Mouse (Mus musculus): Measurements from ENCODE around the gene Ddi2.
A peak's percentile ranks its signal among the peaks of the same experiment; 100 is the strongest.

Gene Ddi2

DNA sequence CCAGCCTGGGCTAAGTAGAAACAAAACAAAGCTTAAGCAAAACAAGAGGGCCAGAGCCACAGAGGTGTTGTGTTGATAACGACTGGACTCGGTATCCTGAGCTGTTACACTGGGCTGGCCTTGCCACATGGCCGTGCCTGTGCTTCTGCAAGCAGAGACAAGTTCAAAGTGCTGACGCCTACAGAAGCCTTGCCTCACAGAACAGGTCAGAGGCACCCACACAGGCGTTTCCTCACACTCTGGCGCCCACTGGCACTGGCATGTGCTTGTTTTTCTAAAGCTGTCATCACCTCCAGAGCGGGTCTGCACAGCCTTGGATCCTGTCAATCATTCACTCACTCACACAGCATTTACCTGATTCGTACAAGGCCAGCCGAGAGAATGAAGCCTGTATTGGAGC is 18.6 kb upstream of the Ddi2 start:
- DNase-seq (ENCODE audit: low read depth, low spot score): no peak

DNA sequence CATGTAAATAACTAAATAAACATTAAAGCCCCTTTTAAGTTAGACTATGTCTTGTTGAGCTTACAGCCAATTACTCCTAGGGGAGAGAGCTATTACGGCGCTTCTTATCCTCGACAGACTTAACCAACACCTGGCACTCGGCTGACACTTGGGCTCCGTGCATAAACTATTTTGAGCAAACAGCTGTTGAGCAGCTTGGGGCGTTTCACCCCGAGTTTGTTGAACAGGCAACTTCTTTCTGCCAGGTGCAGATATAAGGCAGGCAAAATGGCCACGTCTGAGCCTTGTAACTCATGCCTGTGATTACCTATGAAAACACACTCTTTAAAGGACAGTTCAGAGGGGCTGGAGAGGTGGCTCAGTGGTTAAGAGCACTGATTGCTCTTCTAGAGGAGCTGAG is 14.8 kb upstream of the Ddi2 start:
- no peak for DNase-seq (ENCODE audit: low read depth, low spot score)

DNA sequence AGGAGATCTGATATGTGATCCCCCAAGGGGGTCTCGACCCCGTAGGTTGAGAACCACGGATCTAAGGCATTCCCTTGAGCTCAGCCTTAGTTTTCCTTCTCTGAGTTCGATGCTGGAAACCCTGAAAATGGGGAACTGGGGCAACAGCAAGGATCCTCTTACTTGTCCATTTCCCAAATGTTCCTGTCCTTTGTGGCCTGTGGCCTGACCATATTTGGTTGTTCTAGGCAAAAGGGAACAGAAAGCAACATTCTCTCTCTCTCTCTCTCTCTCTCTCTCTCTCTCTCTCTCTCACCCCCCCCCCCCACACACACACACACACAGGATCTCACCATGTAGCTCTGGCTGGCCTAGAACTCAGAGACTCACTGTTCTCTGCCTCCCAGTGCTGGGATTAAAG is 13.6 kb upstream of the Ddi2 start:
- DNase-seq (ENCODE audit: low read depth, low spot score): no peak

DNA sequence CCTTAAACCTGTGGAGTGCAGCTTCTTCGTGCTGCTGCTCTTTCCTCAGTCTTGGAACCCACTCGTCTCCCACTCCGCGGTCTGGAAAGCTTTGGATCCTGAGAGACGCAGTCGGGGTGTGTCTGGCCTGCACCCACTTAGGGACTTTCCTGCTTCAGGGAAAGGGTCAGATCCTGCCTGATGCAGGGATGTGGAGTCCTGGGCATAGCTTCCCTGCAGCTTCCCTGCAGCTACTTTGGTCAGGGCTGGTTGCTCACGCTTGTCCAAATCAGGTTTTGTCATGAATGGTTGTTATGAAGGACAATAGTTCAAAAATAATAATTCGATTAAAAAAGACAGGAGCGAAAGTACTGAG is 12.0 kb upstream of the Ddi2 start:
- no peak for DNase-seq (ENCODE audit: low read depth, low spot score)

GRCm38 (mm10) chr4:141734446-141735205 is 11.4 kb upstream of the Ddi2 start:
- peak; percentile 97 for DNase-seq (ENCODE audit: low read depth, low spot score)

DNA sequence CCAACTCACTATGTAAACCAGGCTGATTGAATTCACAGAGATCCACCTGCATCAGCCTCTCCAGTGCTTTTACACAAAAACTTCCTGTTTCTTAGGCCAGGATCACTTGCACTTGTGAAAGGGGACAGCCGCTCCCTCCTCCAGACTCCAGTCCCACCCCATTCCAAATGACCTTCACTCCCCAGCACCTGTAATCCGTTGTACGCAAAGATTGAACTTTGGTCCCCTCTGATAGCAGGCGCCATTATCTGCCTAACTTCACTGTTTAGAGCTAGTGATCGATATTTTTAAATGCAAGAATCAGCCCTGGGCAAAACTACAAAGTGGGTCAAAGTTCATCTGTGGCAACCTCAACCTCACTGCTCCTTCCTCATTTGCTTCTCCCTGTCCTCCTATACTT is 8.5 kb upstream of the Ddi2 start:
- DNase-seq (ENCODE audit: low read depth, low spot score): no peak

- no peak for DNase-seq (ENCODE audit: low read depth, low spot score)
Measured at GRCm38 (mm10) chr4:141730401-141730800, 7.2 kb upstream of the Ddi2 start.

- no peak for DNase-seq (ENCODE audit: low read depth, low spot score)
Measured at GRCm38 (mm10) chr4:141729266-141729665, 6.0 kb upstream of the Ddi2 start.

GRCm38 (mm10) chr4:141725738-141726137 is 2.5 kb upstream of the Ddi2 start:
- DNase-seq (ENCODE audit: low read depth, low spot score): no peak

DNA sequence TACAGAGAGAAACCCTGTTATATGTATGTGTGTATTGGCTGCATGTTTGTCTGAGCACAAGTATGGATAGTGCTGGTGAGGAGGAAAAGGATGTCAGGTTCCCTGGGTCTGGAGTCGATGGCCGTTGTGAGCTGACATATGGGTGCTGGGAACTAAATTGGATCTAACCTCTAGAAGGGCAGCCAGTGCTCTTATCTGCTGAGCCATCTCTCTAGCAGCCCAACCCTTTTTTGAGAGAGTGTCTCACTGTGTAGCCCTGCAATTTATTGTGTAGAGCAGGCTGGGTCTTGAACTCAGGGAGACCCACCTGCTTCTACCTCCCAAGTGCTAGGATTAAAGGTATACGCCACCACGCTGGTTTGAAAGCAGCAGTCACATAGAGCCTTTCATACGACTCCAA is 2.1 kb upstream of the Ddi2 start:
- DNase-seq (ENCODE audit: low read depth, low spot score): no peak

DNA sequence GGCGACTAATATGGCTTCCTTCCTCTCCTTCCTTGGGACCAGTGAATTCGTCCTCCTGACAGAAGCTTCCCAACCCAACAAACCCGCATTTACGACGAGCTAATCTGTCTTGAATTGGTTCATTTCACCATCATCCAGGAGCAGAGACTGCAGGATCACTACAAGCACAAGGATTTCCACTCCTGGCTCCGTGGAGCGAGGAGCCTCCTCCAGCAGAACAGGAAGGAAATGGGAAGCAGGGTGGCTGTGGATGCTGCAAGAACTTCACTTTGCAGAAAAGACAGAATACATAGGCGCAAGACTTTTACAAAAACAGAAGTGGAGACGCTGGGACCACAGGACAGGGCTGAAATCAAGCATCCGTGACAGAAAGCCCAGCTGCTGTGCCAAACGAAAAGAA is 1.4 kb upstream of the Ddi2 start:
- DNase-seq (ENCODE audit: low read depth, low spot score): no peak

- DNase-seq (ENCODE audit: low read depth, low spot score): no peak
Measured at GRCm38 (mm10) chr4:141723673-141724068, 452 bp upstream of the Ddi2 start.

DNA sequence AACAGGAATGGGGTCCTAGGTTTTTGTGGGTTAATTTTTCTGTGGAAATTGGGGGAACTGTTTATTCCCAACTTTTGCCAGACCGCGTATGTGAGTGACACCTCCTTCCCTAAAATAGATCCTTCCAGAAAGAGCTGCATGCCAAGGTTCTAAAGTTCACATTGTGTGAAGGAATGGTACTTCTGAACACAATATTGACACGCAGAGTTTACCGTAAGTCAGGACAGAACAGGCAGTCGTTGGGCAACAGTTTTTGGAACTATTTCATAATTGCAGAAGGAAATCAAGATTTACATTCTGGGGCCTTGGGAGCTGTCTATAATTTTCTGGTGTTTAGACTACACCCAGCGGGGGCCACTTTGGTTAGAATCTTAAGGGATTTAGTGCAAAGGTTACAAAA is 1.3 kb downstream of the Ddi2 start:
- no peak for DNase-seq (ENCODE audit: low read depth, low spot score)

- peak; percentile 54 for DNase-seq (ENCODE audit: low read depth, low spot score)
Measured at GRCm38 (mm10) chr4:141720761-141721523, 2.3 kb downstream of the Ddi2 start.

GRCm38 (mm10) chr4:141719304-141719703 is 3.9 kb downstream of the Ddi2 start:
- no peak for DNase-seq (ENCODE audit: low read depth, low spot score)

- no peak for DNase-seq (ENCODE audit: low read depth, low spot score)
Measured at GRCm38 (mm10) chr4:141717633-141718032, 5.6 kb downstream of the Ddi2 start.

DNA sequence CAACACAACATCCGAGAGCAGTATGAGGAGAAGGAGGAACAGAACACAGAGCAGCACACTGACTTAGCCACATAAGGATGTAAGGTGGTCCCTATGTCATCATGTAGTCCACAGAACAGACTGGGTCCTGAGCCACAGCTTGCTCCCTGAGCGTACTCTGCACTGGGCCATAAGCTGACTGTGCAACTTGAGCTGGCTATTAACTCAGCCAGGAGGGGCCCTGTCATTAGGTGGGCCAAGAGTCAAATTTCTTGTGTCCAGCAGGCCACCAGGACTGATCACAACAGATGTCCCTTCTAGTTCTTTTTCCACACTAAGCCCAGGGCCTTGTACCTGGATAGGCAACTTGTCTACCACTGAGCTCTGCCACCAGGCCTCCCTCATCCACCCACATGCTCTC is 8.2 kb downstream of the Ddi2 start:
- no peak for DNase-seq (ENCODE audit: low read depth, low spot score)

GRCm38 (mm10) chr4:141713598-141714142 is 9.5 kb downstream of the Ddi2 start:
- no peak for DNase-seq (ENCODE audit: low read depth, low spot score)

DNA sequence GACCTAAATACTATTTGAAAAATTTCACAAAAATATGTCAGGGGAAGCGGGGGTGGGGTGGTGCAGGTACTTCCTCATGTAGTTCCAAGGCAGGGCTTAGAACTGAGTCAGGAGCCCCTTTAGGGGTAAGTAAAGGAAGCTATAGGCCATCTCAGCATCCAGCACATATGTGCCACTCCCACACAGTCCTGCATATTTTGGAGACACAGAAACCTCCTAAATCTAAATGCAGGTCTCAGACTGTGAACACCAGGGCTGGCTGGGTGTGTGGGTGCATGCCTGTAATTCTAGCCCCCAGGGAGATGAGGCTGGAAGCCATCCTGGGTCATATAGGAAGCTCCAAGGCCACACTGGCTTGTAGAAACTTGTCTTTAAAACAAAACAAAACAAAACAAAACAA is 12.0 kb downstream of the Ddi2 start:
- no peak for DNase-seq (ENCODE audit: low read depth, low spot score)

- no peak for DNase-seq (ENCODE audit: low read depth, low spot score)
Measured at GRCm38 (mm10) chr4:141708971-141709370, 14.2 kb downstream of the Ddi2 start.

GRCm38 (mm10) chr4:141708005-141708404 is 15.2 kb downstream of the Ddi2 start:
- no peak for DNase-seq (ENCODE audit: low read depth, low spot score)

DNA sequence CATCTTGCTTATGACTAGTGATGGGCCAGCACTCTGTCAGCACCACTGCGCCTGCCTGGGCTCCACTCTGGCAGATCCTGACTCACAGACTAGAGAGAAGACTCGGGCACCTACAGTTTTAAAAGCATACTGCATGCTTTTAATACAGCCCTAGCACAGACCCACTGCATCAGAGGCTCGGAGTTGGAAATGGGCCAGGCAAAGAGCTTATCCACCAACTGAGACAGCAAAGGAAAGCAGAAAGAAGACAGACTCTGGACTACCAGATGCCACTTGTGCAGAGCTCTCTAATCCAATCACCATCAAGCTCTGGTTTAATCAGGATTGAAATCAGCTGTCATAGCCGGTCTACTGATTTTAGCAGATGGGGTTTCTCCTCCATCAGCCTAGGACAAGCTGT is 17.9 kb downstream of the Ddi2 start:
- DNase-seq (ENCODE audit: low read depth, low spot score): no peak

DNA sequence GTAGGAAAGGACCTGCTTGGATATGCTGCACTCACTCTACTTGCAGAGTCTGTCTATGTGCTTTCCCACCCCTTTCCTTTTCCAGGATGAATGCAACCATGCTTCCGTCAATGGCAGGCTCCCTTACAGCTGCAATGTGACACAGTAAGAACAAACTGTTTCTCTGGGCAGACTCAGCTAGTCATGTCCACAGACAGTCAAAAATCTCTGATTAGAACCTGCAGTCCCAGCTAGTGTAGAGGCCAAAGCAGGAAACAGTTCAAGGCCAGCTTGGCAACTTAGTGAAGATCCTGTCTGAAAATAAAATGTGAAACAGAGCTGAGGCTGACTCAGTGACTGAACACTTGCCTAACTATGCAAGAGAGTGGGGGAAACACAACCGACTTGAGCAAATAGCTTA is 18.6 kb downstream of the Ddi2 start:
- DNase-seq (ENCODE audit: low read depth, low spot score): no peak

Data from CD4-positive, CD25-positive, alpha-beta regulatory T cell, adult 2 months (primary cell).